Mouse (Mus musculus) CH12.LX (cell line): Measurements from ENCODE around the gene Arxes1. TPM values are rescaled to one million over a fixed set of nuclear protein-coding genes. Genes with fewer than 3 reads are reported as not detected.
"Not testable (repeated sequence)": the region's sequence is repeated elsewhere in the genome, so short reads cannot be mapped to it uniquely, and the experiment has no call there.

Experiments
- DNase-seq: peaks from one replicate; pipeline ENCODE4 v3.0.0-alpha.2; 2013; ENCODE audit errors: extremely low read depth
- H3K27ac ChIP-seq: 2 replicates; pipeline ENCODE4 v1.5.1; 2012; ENCODE audit warnings: low read depth, mild to moderate bottlenecking, control low read depth, moderate library complexity; ENCODE audit not compliant: insufficient read depth
- H3K27me3 ChIP-seq: replicated peaks from 2 replicates; pipeline ENCODE3; 2012; ENCODE audit warnings: inconsistent platforms
- H3K36me3 ChIP-seq, 2 experiments: replicated peaks in 1 of 2; 2 replicates each; pipeline versions ENCODE3 to v1.6.1; 2012; ENCODE audit warnings: inconsistent platforms in 1 of 2, low read length in 1 of 2, mild to moderate bottlenecking in 1 of 2, mixed read lengths in 1 of 2, moderate library complexity in 1 of 2; ENCODE audit not compliant: control insufficient read depth in 1 of 2, insufficient read depth in 1 of 2
- H3K4me1 ChIP-seq, 2 experiments: 2 replicates each; pipeline ENCODE4 v1.6.1; 2012; ENCODE audit warnings: inconsistent platforms in 1 of 2, moderate library complexity in 1 of 2; ENCODE audit not compliant: insufficient read depth in 2 of 2, control insufficient read depth in 1 of 2
- H3K4me2 ChIP-seq: 2 replicates; pipeline ENCODE4 v1.6.1; 2012; ENCODE audit warnings: low read depth, mild to moderate bottlenecking, control low read depth; ENCODE audit not compliant: poor library complexity, insufficient read depth, severe bottlenecking
- H3K4me3 ChIP-seq, 3 experiments: fragments of 150-350 bp in 1 of 3; sonication (generic) in 1 of 3; replicated peaks in 1 of 3; 2 replicates each; pipeline versions ENCODE3 to v1.5.1; 2011 to 2012; ENCODE audit warnings: low read depth in 2 of 3, low read length in 2 of 3, mild to moderate bottlenecking in 2 of 3, moderate library complexity in 2 of 3, control low read depth in 1 of 3, improper control_type of control experiment in 1 of 3, inconsistent platforms in 1 of 3, mixed read lengths in 1 of 3; ENCODE audit not compliant: poor library complexity in 1 of 3
- H3K79me2 ChIP-seq: replicated peaks from 2 replicates; pipeline ENCODE4 v1.6.1; 2012; ENCODE audit warnings: mild to moderate bottlenecking, moderate library complexity; ENCODE audit not compliant: control insufficient read depth, poor library complexity, insufficient read depth, severe bottlenecking; ENCODE audit errors: extremely low read depth
- H3K9ac ChIP-seq: 2 replicates; pipeline ENCODE4 v1.6.1; 2012; ENCODE audit warnings: low read depth, mild to moderate bottlenecking, control low read depth, moderate library complexity; ENCODE audit not compliant: insufficient read depth
- H3K9me3 ChIP-seq: replicated peaks from 2 replicates; pipeline ENCODE3; 2012; ENCODE audit warnings: low read length, inconsistent platforms, mixed read lengths
- BHLHE40 ChIP-seq: IDR thresholded peaks from 2 replicates; pipeline ENCODE4 v1.6.1; 2011; ENCODE audit warnings: mild to moderate bottlenecking, low read depth, low read length, improper control_type of control experiment
- CHD1 ChIP-seq: IDR thresholded peaks from 2 replicates; pipeline ENCODE4 v1.6.1; 2012; ENCODE audit warnings: low read depth, low read length, improper control_type of control experiment, inconsistent platforms
- CTCF ChIP-seq, 2 experiments: IDR thresholded peaks in 1 of 2; conservative IDR thresholded peaks in 1 of 2; 2 replicates each; pipeline ENCODE4 v1.5.1; 2011 to 2012; ENCODE audit warnings: low read depth in 2 of 2, low read length in 2 of 2, improper control_type of control experiment in 1 of 2, inconsistent platforms in 1 of 2, mild to moderate bottlenecking in 1 of 2, moderate library complexity in 1 of 2
- E2F4 ChIP-seq: IDR thresholded peaks from 2 replicates; pipeline ENCODE4 v1.6.1; 2011; ENCODE audit warnings: low read depth, low read length, improper control_type of control experiment; ENCODE audit not compliant: insufficient replicate concordance
- ELF1 ChIP-seq: IDR thresholded peaks from 2 replicates; pipeline ENCODE4 v1.6.1; 2014; ENCODE audit warnings: low read depth, mild to moderate bottlenecking, inconsistent platforms, low read length, improper control_type of control experiment
- ETS1 ChIP-seq: conservative IDR thresholded peaks from 2 replicates; pipeline ENCODE4 v1.6.1; 2012; ENCODE audit warnings: low read depth, mild to moderate bottlenecking, inconsistent platforms, low read length, improper control_type of control experiment, moderate library complexity
- HCFC1 ChIP-seq: IDR thresholded peaks from 2 replicates; pipeline ENCODE4 v1.6.1; 2012; ENCODE audit warnings: low read depth, mild to moderate bottlenecking, inconsistent platforms, low read length, improper control_type of control experiment
- JUN ChIP-seq: IDR thresholded peaks from 2 replicates; pipeline ENCODE4 v1.6.1; 2011; ENCODE audit warnings: low read depth, mild to moderate bottlenecking, low read length, improper control_type of control experiment, moderate library complexity; ENCODE audit not compliant: insufficient read depth
- KAT2A ChIP-seq: IDR thresholded peaks from 2 replicates; pipeline ENCODE4 v1.6.1; 2012; ENCODE audit warnings: low read length, improper control_type of control experiment, inconsistent platforms; ENCODE audit not compliant: insufficient replicate concordance
- NELFE ChIP-seq: IDR thresholded peaks from 2 replicates; pipeline ENCODE4 v1.6.1; 2011; ENCODE audit warnings: low read depth, low read length, improper control_type of control experiment
- NRF1 ChIP-seq: IDR thresholded peaks from 2 replicates; pipeline ENCODE4 v1.6.1; 2014; ENCODE audit warnings: low read depth, mild to moderate bottlenecking, inconsistent platforms, low read length, improper control_type of control experiment, moderate library complexity
- RAD21 ChIP-seq: IDR thresholded peaks from 2 replicates; pipeline ENCODE4 v1.6.1; 2011; ENCODE audit warnings: low read depth, mild to moderate bottlenecking, low read length, improper control_type of control experiment, moderate library complexity
- SIN3A ChIP-seq: IDR thresholded peaks from 2 replicates; pipeline ENCODE4 v1.6.1; 2012; ENCODE audit warnings: low read length, improper control_type of control experiment, inconsistent platforms
- SMC3 ChIP-seq: IDR thresholded peaks from 2 replicates; pipeline ENCODE4 v1.6.1; 2011; ENCODE audit warnings: low read depth, low read length, improper control_type of control experiment
- UBTF ChIP-seq: IDR thresholded peaks from 2 replicates; pipeline ENCODE4 v1.6.1; 2012; ENCODE audit warnings: low read depth, mild to moderate bottlenecking, inconsistent platforms, low read length, improper control_type of control experiment, moderate library complexity
- ZC3H11A ChIP-seq: IDR thresholded peaks from 2 replicates; pipeline ENCODE4 v1.6.1; 2012; ENCODE audit warnings: low read depth, mild to moderate bottlenecking, inconsistent platforms, low read length, improper control_type of control experiment
- ZKSCAN1 ChIP-seq: IDR thresholded peaks from 2 replicates; pipeline ENCODE4 v1.6.1; 2012; ENCODE audit warnings: low read depth, inconsistent platforms, low read length, improper control_type of control experiment, borderline replicate concordance
- ZNF384 ChIP-seq: IDR thresholded peaks from 2 replicates; pipeline ENCODE4 v1.6.1; 2012; ENCODE audit warnings: low read depth, low read length, improper control_type of control experiment, inconsistent platforms
- dilution Hi-C: fragments of 300-500 bp; cut with MboI; formaldehyde crosslinking; loops from 2 replicates; pipeline ENCODE4 v1.14.3; 2020; ENCODE audit warnings: low sequenced_read_pairs; ENCODE audit not compliant: extremely low pct_unique_long_range_greater_than_20kb, extremely low pct_ligation_motif_present
- in situ Hi-C: fragments of 300-500 bp; cut with MboI; formaldehyde crosslinking; loops from 3 replicates; pipeline ENCODE4 v1.14.3; 2019; ENCODE audit warnings: low sequenced_read_pairs, low pct_ligation_motif_present, low pct_unique_long_range_greater_than_20kb, mixed read lengths
- polyA plus RNA-seq: library from polyadenylated mRNA; unstranded; fragments of >175 nt; gene quantifications from 2 replicates; pipeline ENCODE4 v1.2.1, GENCODE M21; 2012; ENCODE audit warnings: low read depth; ENCODE audit not compliant: insufficient read length
- total RNA-seq, 2 experiments: library from RNA; depleted of rRNA; stranded (reverse); fragments of 300-350 nt in 1 of 2; fragments of >200 nt in 1 of 2; gene quantifications; 2 replicates each; pipeline ENCODE4 v1.2.3; 2012 to 2014

Arxes1 gene
- total and polyA plus RNA-seq, 3 experiments = not detected

- no peak overlapping the region for H3K4me3 ChIP-seq
- no peaks in the 10 kb centered on the region for H3K4me1 ChIP-seq
- no peaks in the 10 kb centered on the region for H3K9me3 ChIP-seq
- no peaks in the 10 kb centered on the region for H3K27me3 ChIP-seq
- no peak for DNase-seq
- H3K4me2 ChIP-seq = no peak overlapping the region
- no peak overlapping the region for H3K9ac ChIP-seq
- H3K79me2 ChIP-seq = no peaks in the 10 kb centered on the region
- dilution Hi-C loops = no loop called here
- TF ChIP-seq JUN (no peak), RAD21 (no peak), HCFC1 (no peak), KAT2A (no peak), SMC3 (no peak), ELF1 (no peak), SIN3A (no peak), BHLHE40 (no peak), UBTF (no peak), ZKSCAN1 (no peak), NELFE (no peak)
- H3K36me3 ChIP-seq = no peaks in the 10 kb centered on the region
- in situ Hi-C loops = no loop called here
- no peak overlapping the region for H3K27ac ChIP-seq
Measured at GRCm38 (mm10) chrX:136051219-136051618, 18.1 kb downstream of the Arxes1 start.

GRCm38 (mm10) chrX:136060698-136061097 lies 27.5 kb downstream of the Arxes1 start:
- H3K79me2 ChIP-seq = no peaks in the 10 kb centered on the region
- DNase-seq = no peak
- TF ChIP-seq E2F4 (no peak), CTCF (conservative IDR thresholded peaks at IDR 0.05 in 1 of 2, IDR thresholded peaks at IDR 0.05 in 1 of 2; ENCODE audit: low read depth in 2 of 2, low read length in 2 of 2) (no peak), CHD1 (no peak), NRF1 (no peak), ZC3H11A (no peak), ZNF384 (no peak), ETS1 (no peak)
- no peak overlapping the region for H3K9ac ChIP-seq
- dilution Hi-C loops = no loop called here
- no peak overlapping the region for H3K27ac ChIP-seq
- in situ Hi-C loops = no loop called here
- H3K36me3 ChIP-seq = no peaks in the 10 kb centered on the region
- H3K4me1 ChIP-seq = no peaks in the 10 kb centered on the region
- no peak overlapping the region for H3K4me3 ChIP-seq
- no peaks in the 10 kb centered on the region for H3K9me3 ChIP-seq
- H3K4me2 ChIP-seq = no peak overlapping the region
- H3K27me3 ChIP-seq = no peaks in the 10 kb centered on the region

GRCm38 (mm10) chrX:136067201-136067991 lies 34.2 kb downstream of the Arxes1 start:
- H3K27me3 ChIP-seq, H3K4me1 ChIP-seq, in situ Hi-C loops, H3K9me3 ChIP-seq, H3K4me2 ChIP-seq, H3K36me3 ChIP-seq, H3K27ac ChIP-seq, H3K4me3 ChIP-seq, H3K79me2 ChIP-seq, DNase-seq, H3K9ac ChIP-seq, dilution Hi-C loops: not testable (repeated sequence)

GRCm38 (mm10) chrX:136068020-136068419 lies 34.9 kb downstream of the Arxes1 start, which contains the start of gene Bex2:
Gene Bex2, minus strand, starts transcription at chrX:136068236.
- H3K4me1 ChIP-seq, H3K9ac ChIP-seq, H3K4me2 ChIP-seq, in situ Hi-C loops, DNase-seq, H3K36me3 ChIP-seq, H3K79me2 ChIP-seq, H3K9me3 ChIP-seq, H3K27me3 ChIP-seq, H3K4me3 ChIP-seq, dilution Hi-C loops, H3K27ac ChIP-seq: not testable (repeated sequence)
